Mouse (Mus musculus) frontal cortex, adult 2 months (tissue): Measurements from ENCODE around the gene Ap3b2. TPM values are rescaled to one million over a fixed set of nuclear protein-coding genes. Genes with fewer than 3 reads are reported as not detected.
"Not testable (repeated sequence)": the region's sequence is repeated elsewhere in the genome, so short reads cannot be mapped to it uniquely, and the experiment has no call there.

ENCODE experiments used
- DNase-seq, 2 experiments: peaks; one replicate each; pipeline ENCODE4 v3.0.0; 2022; ENCODE audit warnings: low spot score in 1 of 2; ENCODE audit errors: extremely low spot score in 1 of 2
- polyA plus RNA-seq: library from polyadenylated mRNA; depleted of rRNA; stranded (reverse); fragments of >200 nt; gene quantifications from 2 replicates; pipeline ENCODE4 v1.2.3, GENCODE M21; 2012; rRNA removed

Ap3b2 gene
- polyA plus RNA-seq, 1 experiment: 175 TPM

- no peak for DNase-seq
Observed at GRCm38 (mm10) chr7:81479531-81480090, 14.1 kb downstream of the Ap3b2 start.

DNA sequence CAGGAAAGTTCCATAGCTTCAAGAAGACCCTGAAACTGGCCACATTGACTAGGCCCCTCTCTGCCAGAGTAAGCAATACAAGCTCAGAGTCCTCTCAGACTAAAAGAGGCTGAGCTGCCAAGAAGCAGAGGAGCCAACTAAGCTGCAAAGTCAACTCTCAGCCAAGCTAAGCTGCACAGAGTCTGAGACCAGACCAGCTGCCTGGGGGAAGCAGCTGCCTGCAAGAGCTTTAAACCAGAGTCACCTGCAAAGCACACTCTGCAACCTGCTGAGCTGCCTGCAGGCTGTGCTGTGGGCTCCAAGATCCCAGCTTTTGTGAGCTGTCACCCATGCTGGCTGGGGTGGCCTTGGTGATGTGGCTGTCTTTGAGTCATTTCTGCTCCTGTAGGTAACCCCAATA is 15.5 kb downstream of the Ap3b2 start:
- DNase-seq: not testable (repeated sequence)

DNA sequence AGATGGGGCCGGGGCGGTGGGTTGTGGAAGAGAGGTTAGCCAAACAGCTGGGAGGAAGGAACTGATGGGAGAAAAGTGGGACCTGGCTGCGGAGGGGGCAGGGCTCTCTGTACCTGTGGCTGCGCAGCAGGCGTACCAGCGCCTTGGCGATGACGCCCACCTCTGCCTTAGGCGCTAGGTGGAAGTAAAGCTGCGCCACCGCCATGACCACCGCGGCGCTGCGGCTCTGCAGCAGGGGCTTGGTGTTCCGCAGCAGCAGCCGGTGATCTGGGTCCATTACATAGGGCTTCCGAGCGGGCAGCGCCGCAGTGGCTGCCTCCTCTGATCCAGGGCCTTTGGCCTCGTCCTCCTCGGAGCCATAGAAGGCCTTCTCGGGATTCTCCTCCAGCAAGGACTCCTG is 16.9 kb downstream of the Ap3b2 start:
- DNase-seq: no peak

- peak; percentile 65 to 72 for DNase-seq
Observed at GRCm38 (mm10) chr7:81475221-81475620, 18.5 kb downstream of the Ap3b2 start.

DNA sequence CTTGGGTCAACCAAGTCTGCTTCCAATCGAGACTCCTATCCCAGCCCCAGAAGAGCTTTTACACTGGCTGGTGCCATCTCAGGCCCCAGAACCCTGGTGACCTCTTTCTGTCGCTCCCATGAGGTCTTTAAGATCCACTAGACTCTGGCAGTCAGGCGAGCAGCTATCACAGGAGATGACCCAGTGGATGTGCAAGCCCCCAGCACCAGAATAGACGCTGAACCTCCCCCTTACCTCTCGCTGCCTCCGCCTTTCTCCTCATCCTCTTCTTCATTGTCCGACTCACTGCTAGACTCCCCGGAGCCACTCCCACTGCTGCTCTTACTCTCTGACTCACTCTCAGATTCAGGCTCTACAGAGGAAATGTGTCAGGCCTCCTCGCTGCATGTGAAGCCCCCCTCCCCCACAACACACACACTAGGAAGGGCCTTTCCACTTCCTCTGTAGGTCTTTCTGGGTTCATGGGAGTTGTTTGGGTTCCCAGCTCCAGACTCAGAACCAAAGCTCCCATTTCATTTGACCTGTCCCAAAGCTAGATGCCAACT is 28.7 kb downstream of the Ap3b2 start:
- peak in 1 of 2 experiments; percentile 53 for DNase-seq

- DNase-seq: no peak
Observed at GRCm38 (mm10) chr7:81464116-81464515, 29.6 kb downstream of the Ap3b2 start.

DNA sequence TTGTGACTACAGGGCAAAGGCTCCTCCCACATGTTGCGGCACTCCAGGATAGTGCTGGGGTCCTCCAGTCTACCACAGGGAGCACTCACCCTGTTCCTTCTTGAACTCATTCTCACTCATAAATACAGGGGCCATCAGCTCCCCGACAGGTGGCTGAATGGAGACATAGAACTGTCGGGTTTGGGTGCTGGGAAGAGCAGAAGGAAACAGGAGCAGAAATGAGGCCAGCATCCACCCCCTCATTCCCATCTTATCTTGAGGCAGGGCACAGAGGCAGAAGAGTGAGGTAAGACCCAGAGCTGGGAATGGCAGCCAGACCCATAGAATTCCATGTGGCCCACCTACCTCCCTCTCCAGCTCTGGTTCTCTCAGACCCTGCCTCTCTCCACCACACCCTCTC is 30.9 kb downstream of the Ap3b2 start:
- DNase-seq: peak in 1 of 2 experiments; percentile 38

GRCm38 (mm10) chr7:81455155-81455651 is 38.5 kb downstream of the Ap3b2 start, which contains the start of gene Cpeb1:
TSS of gene Cpeb1 (minus strand) at chr7:81455465.
- DNase-seq: peak; percentile 47 to 84

DNA sequence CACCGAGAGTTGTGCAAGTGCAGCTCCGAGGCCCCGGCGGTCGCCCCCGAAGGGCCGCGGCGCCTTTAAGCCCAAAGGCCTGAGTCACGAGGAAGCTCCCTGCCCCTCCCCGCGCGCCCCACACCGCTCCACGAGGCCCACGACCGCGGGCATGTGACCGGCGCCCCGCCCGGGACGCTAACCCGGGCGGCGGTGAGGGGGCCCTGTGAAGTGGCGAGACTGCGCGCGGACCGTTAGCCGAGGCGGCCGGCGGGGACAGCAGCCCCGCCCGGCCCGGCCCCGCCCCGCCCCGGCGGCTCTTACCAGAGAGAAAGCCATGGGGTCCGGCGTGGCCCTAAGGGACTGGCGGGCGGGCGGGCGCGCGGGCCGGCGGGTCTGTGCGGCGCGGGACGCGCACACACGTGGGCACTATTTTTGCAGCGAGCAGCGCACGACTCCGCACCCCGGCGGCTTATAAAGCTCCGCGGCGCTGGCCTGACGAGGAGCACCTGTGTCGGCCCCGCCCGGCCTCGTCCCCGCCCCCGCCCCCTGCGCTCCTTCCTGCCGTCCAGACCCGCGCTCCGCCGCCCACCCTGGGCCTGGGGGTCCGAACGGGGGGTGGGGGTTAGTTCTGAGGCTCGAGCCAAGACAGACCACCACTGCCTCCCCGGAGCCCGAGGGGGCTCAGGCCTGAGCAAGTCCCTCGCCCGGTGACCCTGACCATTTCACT is 39.2 kb downstream of the Ap3b2 start:
- peak in 1 of 2 experiments; percentile 68 for DNase-seq

DNA sequence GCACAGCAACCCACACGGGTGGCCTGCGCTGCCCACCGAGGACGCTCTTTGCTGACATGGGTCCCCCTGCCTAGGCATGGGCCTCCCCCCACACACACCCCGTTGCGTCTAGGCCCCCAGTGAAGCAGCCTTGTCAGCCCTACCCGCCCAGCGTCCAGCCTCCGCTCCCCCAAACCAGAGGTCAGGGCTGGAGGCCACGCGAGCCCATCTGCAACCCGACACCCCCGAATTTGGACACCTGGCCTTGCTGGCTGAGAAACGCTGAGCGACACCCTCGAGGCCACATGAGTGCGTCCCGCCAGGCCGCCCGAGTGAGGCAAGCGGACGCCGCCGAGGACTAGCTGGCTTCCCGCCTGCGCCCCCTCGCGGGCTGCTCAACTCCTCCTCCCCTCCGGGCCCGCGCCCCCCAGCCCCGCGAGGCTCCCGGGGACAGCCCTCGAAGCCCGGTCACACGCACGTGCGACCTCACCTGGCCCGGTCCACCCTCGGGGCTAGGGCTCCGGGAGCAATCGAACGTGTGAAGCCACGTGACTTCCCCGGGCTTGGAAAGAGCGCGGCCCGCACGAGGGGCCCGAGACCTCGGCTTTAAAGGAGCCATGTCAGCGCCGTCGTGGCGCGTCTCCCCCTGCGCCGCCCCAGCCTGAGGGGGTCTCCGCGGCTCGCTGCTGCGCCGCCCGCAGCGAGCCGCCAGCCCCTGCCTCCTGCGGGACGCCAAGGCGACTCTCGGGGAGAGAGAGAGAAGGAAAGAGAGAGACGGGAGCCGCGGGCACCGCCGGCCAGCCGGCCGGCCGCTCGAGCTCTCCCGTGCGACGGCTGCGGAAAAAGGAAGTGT is 40.1 kb downstream of the Ap3b2 start:
- peak in 1 of 2 experiments; percentile 40 for DNase-seq

DNA sequence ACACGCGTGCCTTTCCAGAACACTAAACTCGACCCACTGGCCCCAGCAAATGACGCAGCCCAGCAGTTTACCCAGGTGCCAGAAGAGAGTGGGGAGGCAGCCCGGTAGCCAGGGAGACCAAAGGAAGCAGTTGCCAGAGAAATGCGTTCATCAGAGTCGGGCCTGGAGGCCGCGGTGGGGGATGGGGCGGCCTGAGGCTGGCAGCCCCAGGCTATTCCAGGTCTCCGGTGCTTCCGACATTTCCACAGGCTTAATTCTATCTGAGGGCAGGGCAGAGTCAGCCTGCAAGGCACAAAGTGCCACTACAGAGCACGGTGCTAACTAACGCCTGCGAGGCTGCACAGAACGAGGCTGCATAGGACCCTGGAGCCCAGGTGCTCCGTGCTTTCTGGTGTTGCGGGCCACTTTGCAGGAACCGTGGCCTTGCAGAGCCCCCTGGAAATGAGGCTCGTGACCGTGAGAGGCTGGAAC is 40.7 kb downstream of the Ap3b2 start:
- peak in 1 of 2 experiments; percentile 36 for DNase-seq

Other genes with a start within 250 kb of the Ap3b2 start
- gene Rps17, start 148.7 kb downstream of the Ap3b2 start, polyA plus RNA-seq: 733 and 938 TPM in 2 replicates
- gene Cpeb1, start 38.5 kb downstream of the Ap3b2 start, polyA plus RNA-seq: 111 and 134 TPM in 2 replicates
- gene BC048679, start 4.4 kb upstream of the Ap3b2 start, polyA plus RNA-seq: not detected in 2 replicates
- gene Fsd2, start 73.0 kb upstream of the Ap3b2 start, polyA plus RNA-seq: 0.22 and 0.25 TPM in 2 replicates
- gene Whamm, start 77.3 kb upstream of the Ap3b2 start, polyA plus RNA-seq: 21.4 and 24.2 TPM in 2 replicates
- gene Homer2, start 213.6 kb upstream of the Ap3b2 start, polyA plus RNA-seq: 48.1 and 53.0 TPM in 2 replicates